Mouse (Mus musculus): Measurements from ENCODE around the gene Gm26657.

Gene Gm26657

GRCm38 (mm10) chr4:56743363-56744195, 3.7 kb downstream of the Gm26657 start, which contains the start of gene Actl7a:
Gene Actl7a (plus strand): TSS chr4:56743413.
- Histone ChIP-seq H3K4me1 (replicated peaks; ENCODE audit: low read depth, low read length) (peaks cover 23% of the 10 kb centered on the region), H3K36me3 (ENCODE audit: insufficient read depth, low read length) (peaks cover 53% of the 10 kb centered on the region), H3K4me3 (replicated peaks; ENCODE audit: low read length) (no peak within 1 kb of the TSS), H3K9me3 (ENCODE audit: low read length) (no peaks in the 10 kb centered on the region), H3K27me3 (ENCODE audit: insufficient read depth, low read length) (0 out of 2 replicates have a peak, but pooled peaks cover 3% of the 10 kb centered on the region)
- TF ChIP-seq POU5F1 (IDR thresholded peaks at IDR 0.05; ENCODE audit: borderline replicate concordance, low read length) (no peak), NANOG (IDR thresholded peaks at IDR 0.05; ENCODE audit: borderline replicate concordance, low read length) (no peak), CTCF (conservative IDR thresholded peaks at IDR 0.05; ENCODE audit: low read length) (no peak)

DNA sequence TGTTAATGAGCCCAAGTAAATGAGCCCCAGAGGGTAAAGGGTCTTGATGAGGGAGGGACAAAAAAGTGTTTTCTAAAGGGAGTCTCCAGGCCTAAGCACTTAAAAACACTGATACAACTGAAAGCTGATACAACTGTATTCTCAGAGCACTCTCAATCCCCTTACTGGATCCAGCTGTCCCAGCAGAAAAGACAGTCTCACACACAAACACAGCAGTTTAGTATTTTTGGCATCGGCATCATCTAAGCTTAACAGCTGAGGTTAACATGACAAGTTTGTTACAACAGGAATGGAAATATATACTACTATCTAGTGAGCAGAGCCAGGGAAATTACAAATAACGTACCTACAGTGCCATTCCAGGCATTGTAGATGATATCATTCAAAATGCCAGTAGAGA, 6.5 kb downstream of the Gm26657 start:
- H3K36me3 ChIP-seq (ENCODE audit: insufficient read depth, low read length), result peaks cover 81% of the 10 kb centered on the region
- H3K9me3 ChIP-seq (ENCODE audit: low read length), result no peaks in the 10 kb centered on the region
- H3K4me1 ChIP-seq (replicated peaks; ENCODE audit: low read depth, low read length), result 0 out of 2 replicates have a peak, but pooled peaks cover 3% of the 10 kb centered on the region
- no peaks in the 10 kb centered on the region for H3K27me3 ChIP-seq (ENCODE audit: insufficient read depth, low read length)
- H3K4me3 ChIP-seq (replicated peaks; ENCODE audit: low read length), result no peak overlapping the region
- no peak for TF ChIP-seq POU5F1 (IDR thresholded peaks at IDR 0.05; ENCODE audit: borderline replicate concordance, low read length)
- TF ChIP-seq NANOG (IDR thresholded peaks at IDR 0.05; ENCODE audit: borderline replicate concordance, low read length), result no peak
- no peak for TF ChIP-seq CTCF (conservative IDR thresholded peaks at IDR 0.05; ENCODE audit: low read length)

GRCm38 (mm10) chr4:56747456-56747855, 7.6 kb downstream of the Gm26657 start:
- Histone ChIP-seq H3K36me3 (ENCODE audit: insufficient read depth, low read length) (peaks cover 89% of the 10 kb centered on the region), H3K27me3 (ENCODE audit: insufficient read depth, low read length) (no peaks in the 10 kb centered on the region), H3K4me1 (replicated peaks; ENCODE audit: low read depth, low read length) (0 out of 2 replicates have a peak, but pooled peaks cover 3% of the 10 kb centered on the region), H3K9me3 (ENCODE audit: low read length) (no peaks in the 10 kb centered on the region), H3K4me3 (replicated peaks; ENCODE audit: low read length) (no peak overlapping the region)
- TF ChIP-seq POU5F1 (IDR thresholded peaks at IDR 0.05; ENCODE audit: borderline replicate concordance, low read length) (no peak), NANOG (IDR thresholded peaks at IDR 0.05; ENCODE audit: borderline replicate concordance, low read length) (no peak), CTCF (conservative IDR thresholded peaks at IDR 0.05; ENCODE audit: low read length) (no peak)

DNA sequence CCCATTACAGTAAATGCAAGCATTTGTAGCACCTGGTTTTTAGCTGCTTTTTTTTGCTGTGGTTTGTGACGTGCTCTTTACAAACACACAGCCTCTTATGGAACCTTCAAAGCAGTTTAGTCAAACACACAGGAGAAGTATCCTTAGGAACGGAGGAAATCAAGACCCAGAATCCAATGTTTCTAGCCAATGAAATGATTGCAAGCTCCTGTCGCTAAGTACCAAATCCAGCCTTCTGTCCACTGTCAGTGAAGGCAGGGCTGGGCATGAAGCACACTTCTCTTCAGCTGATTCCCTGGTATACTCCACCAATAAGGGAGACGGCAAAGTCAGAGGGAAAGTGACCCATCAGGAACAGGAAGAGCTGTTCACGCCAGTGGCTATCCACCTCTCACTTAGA, 16.2 kb downstream of the Gm26657 start:
- Histone ChIP-seq H3K4me1 (replicated peaks; ENCODE audit: low read depth, low read length) (no peaks in the 10 kb centered on the region), H3K36me3 (ENCODE audit: insufficient read depth, low read length) (peaks cover 97% of the 10 kb centered on the region)
- TF ChIP-seq CTCF (conservative IDR thresholded peaks at IDR 0.05; ENCODE audit: low read length), result no peak
- no peak for TF ChIP-seq POU5F1 (IDR thresholded peaks at IDR 0.05; ENCODE audit: borderline replicate concordance, low read length)
- no peak for TF ChIP-seq NANOG (IDR thresholded peaks at IDR 0.05; ENCODE audit: borderline replicate concordance, low read length)

DNA sequence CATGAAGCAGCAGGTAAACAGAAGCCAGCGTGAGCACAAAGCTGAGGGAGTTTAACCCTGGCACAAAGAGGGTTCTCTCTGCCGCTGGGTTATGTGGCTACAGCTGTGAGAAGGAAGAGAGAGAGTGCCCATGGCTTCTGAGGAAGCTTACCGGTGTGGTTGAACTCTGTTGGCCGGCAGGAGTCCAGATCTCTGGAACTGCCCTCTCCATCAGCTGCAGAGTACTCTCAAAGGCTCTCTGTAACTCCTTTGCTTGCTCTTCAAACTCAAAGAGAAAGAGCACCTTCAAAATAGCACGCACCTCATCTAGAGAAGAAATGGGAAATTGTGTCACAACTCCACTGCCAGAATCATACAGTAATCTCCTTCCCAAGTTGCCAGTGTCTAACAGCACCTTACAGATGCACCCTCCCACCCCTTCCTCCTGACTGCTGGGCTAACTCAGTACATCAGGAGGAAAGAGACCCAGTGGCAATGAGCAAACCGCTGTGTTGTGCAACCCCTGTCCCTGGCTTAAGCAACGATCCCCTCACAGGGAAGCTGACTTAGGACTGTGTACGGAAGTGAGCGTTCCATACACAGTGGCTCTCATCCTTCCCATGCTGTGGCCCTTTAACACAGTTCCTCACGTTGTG, 17.2 kb downstream of the Gm26657 start:
- peaks cover 97% of the 10 kb centered on the region for H3K36me3 ChIP-seq (ENCODE audit: insufficient read depth, low read length)
- no peaks in the 10 kb centered on the region for H3K4me1 ChIP-seq (replicated peaks; ENCODE audit: low read depth, low read length)
- H3K9me3 ChIP-seq (ENCODE audit: low read length), result no peaks in the 10 kb centered on the region
- no peak overlapping the region for H3K4me3 ChIP-seq (replicated peaks; ENCODE audit: low read length)
- H3K27me3 ChIP-seq (ENCODE audit: insufficient read depth, low read length), result no peaks in the 10 kb centered on the region
- TF ChIP-seq CTCF (conservative IDR thresholded peaks at IDR 0.05; ENCODE audit: low read length) (no peak), NANOG (IDR thresholded peaks at IDR 0.05; ENCODE audit: borderline replicate concordance, low read length) (no peak), POU5F1 (IDR thresholded peaks at IDR 0.05; ENCODE audit: borderline replicate concordance, low read length) (no peak)

More for the DNA sequence above, 16.2 kb downstream of the Gm26657 start:
- H3K4me3 ChIP-seq (replicated peaks; ENCODE audit: low read length), result no peak overlapping the region
- H3K27me3 ChIP-seq (ENCODE audit: insufficient read depth, low read length), result no peaks in the 10 kb centered on the region
- H3K9me3 ChIP-seq (ENCODE audit: low read length), result no peaks in the 10 kb centered on the region

- Histone ChIP-seq H3K36me3 (ENCODE audit: insufficient read depth, low read length) (peaks cover 100% of the 10 kb centered on the region), H3K4me3 (replicated peaks; ENCODE audit: low read length) (no peak overlapping the region), H3K9me3 (ENCODE audit: low read length) (no peaks in the 10 kb centered on the region), H3K27me3 (ENCODE audit: insufficient read depth, low read length) (no peaks in the 10 kb centered on the region), H3K4me1 (replicated peaks; ENCODE audit: low read depth, low read length) (no peaks in the 10 kb centered on the region)
- no peak for TF ChIP-seq NANOG (IDR thresholded peaks at IDR 0.05; ENCODE audit: borderline replicate concordance, low read length)
- TF ChIP-seq CTCF (conservative IDR thresholded peaks at IDR 0.05; ENCODE audit: low read length), result no peak
- no peak for TF ChIP-seq POU5F1 (IDR thresholded peaks at IDR 0.05; ENCODE audit: borderline replicate concordance, low read length)
Observed at GRCm38 (mm10) chr4:56757693-56758092, 17.8 kb downstream of the Gm26657 start.

DNA sequence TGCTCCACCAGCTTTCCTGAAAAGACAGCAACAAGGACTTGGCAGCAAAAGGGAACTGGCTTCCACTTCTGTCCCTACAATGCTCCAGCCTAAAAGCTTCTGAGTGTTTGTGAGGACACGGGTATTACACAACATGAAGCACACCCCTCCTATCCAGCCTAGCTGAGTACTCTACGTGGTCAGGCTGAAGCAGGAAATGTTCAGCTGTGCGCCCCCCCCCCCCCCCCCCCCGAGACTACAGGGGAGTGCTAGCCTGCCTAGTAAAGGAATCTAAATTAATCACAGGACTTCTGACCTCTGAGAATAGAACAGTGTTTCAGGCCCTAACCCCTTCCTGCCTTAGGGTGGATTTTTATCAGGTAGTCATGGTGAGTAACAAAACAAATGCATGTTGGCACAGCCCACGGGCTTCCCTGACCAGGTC, 28.0 kb downstream of the Gm26657 start:
- Histone ChIP-seq H3K27me3 (ENCODE audit: insufficient read depth, low read length) (no peaks in the 10 kb centered on the region), H3K4me1 (replicated peaks; ENCODE audit: low read depth, low read length) (peaks cover 13% of the 10 kb centered on the region; the same call in 1 of the 2 replicates), H3K4me3 (replicated peaks; ENCODE audit: low read length) (no peak overlapping the region), H3K9me3 (ENCODE audit: low read length) (no peaks in the 10 kb centered on the region), H3K36me3 (ENCODE audit: insufficient read depth, low read length) (peaks cover 97% of the 10 kb centered on the region)
- TF ChIP-seq NANOG (IDR thresholded peaks at IDR 0.05; ENCODE audit: borderline replicate concordance, low read length) (no peak), POU5F1 (IDR thresholded peaks at IDR 0.05; ENCODE audit: borderline replicate concordance, low read length) (no peak), CTCF (conservative IDR thresholded peaks at IDR 0.05; ENCODE audit: low read length) (no peak)

DNA sequence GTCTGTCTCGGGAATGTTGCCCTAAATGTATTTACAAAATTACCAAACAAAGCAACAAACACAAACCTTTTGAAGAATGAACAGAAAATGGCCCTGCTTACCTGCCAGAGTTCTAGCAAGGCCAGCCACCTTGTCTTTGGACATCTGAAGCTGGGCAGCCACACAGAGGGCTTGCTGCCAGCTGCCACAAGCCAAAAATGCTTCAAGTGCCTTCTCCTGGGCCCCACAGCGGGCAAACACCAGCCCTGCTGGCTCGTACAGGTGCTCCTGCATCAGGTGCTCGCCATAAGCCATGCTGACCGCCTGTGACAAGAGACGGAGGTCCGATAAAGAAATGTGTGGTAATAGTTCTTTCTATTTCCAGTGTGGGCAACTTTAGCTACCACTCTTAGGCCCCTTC, 29.0 kb downstream of the Gm26657 start:
- H3K27me3 ChIP-seq (ENCODE audit: insufficient read depth, low read length), result no peaks in the 10 kb centered on the region
- TF ChIP-seq NANOG (IDR thresholded peaks at IDR 0.05; ENCODE audit: borderline replicate concordance, low read length) (no peak), POU5F1 (IDR thresholded peaks at IDR 0.05; ENCODE audit: borderline replicate concordance, low read length) (no peak), CTCF (conservative IDR thresholded peaks at IDR 0.05; ENCODE audit: low read length) (no peak)
- H3K9me3 ChIP-seq (ENCODE audit: low read length), result no peaks in the 10 kb centered on the region
- H3K4me1 ChIP-seq (replicated peaks; ENCODE audit: low read depth, low read length), result peaks cover 13% of the 10 kb centered on the region; the same call in 1 of the 2 replicates
- H3K36me3 ChIP-seq (ENCODE audit: insufficient read depth, low read length), result peaks cover 97% of the 10 kb centered on the region
- no peak overlapping the region for H3K4me3 ChIP-seq (replicated peaks; ENCODE audit: low read length)
